Mouse (Mus musculus): ENCODE data around the gene 2300002M23Rik. TPM values are rescaled to one million over a fixed set of nuclear protein-coding genes. Genes with fewer than 3 reads are reported as not detected.

2300002M23Rik gene
- not detected in 2 replicates for polyA plus RNA-seq (2016; fragmentation: Nextera tagmentation; extraction: Ambion mirVana)

DNA sequence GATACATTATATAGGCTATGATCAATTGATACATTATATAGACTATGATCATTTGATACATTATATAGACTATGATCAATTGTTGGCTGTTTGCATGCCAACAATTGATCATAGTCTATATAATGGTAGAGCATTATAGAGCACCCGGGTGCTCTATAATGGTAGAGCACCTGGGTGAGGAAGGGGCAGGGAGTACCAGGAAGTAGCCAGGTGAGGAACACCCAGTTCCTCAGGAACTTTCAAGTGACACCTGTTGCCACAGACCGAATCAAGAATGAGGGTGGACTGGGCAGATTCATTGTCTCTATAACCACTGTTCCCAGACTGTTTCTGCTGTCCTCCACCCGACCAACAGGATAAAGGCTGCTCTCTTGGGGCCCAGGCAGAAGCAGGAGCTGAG, at the start of gene 2300002M23Rik:
TSS of gene 2300002M23Rik (plus strand) at position 301 of the 400 bp plus-strand sequence.
- Histone ChIP-seq H3K4me1 (peaks cover 19% of the 10 kb centered on the region), H3K4me3 (0 out of 2 replicates have a peak within 1 kb of the TSS, but pooled peaks have one; percentile 6), H3K36me3 (no peaks in the 10 kb centered on the region), H3K27ac (no peak within 1 kb of the TSS), H3K9me3 (no peaks in the 10 kb centered on the region), H3K27me3 (ENCODE audit: insufficient read depth, poor library complexity, severe bottlenecking) (peaks cover 45% of the 10 kb centered on the region)
- DNase-seq (ENCODE audit: low spot score): no peak
- 47% methylated on average over 3 of the region's 3 CpGs for WGBS

DNA sequence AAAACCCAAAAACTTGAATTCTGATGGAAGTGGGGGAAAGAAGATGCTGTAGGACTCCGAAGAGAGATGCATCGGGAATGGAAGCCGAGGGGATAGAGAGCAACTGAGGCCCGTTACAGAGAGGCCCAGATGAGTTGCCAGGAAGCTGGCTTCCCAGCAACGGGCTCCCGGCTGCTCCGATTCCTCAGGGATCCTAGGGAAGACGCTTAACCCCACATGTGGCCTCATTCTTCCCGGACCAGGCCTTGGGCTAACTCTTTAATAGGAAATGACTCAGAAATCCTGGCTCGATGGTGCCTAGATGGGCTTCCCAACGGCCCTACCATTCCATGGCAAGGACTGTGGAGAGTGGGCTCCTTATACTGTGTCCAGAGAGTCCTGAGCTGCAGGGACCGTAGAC, 49.7 kb upstream of the 2300002M23Rik start:
- Histone ChIP-seq H3K36me3 (peaks cover 27% of the 10 kb centered on the region), H3K4me1 (peaks cover 39% of the 10 kb centered on the region), H3K4me3 (peak overlapping the region; percentile 73), H3K9me3 (no peaks in the 10 kb centered on the region), H3K27me3 (ENCODE audit: insufficient read depth, poor library complexity, severe bottlenecking) (no peaks in the 10 kb centered on the region), H3K27ac (peak overlapping the region; percentile 81)
- 8% methylated on average over 12 of the region's 12 CpGs for WGBS
- no peak for DNase-seq (ENCODE audit: low spot score)

- DNase-seq (ENCODE audit: low spot score): no peak
- Histone ChIP-seq H3K4me1 (0 out of 2 replicates have a peak, but pooled peaks cover 4% of the 10 kb centered on the region), H3K36me3 (peaks cover 71% of the 10 kb centered on the region), H3K27me3 (ENCODE audit: insufficient read depth, poor library complexity, severe bottlenecking) (no peaks in the 10 kb centered on the region), H3K9me3 (no peaks in the 10 kb centered on the region), H3K27ac (no peak overlapping the region), H3K4me3 (no peak overlapping the region)
- WGBS: 85% methylated on average over 9 of the region's 9 CpGs
Measured at GRCm38 (mm10) chr17:35524354-35524753, 42.9 kb upstream of the 2300002M23Rik start.

- H3K27me3 ChIP-seq (ENCODE audit: insufficient read depth, poor library complexity, severe bottlenecking): no peaks in the 10 kb centered on the region; the same call in 1 of the 2 replicates
- no peaks in the 10 kb centered on the region for H3K9me3 ChIP-seq
- 71% methylated on average over 8 of the region's 8 CpGs for WGBS
- no peak for DNase-seq (ENCODE audit: low spot score)
- H3K4me3 ChIP-seq: no peak overlapping the region
- no peak overlapping the region for H3K27ac ChIP-seq
- H3K36me3 ChIP-seq: peaks cover 80% of the 10 kb centered on the region
- H3K4me1 ChIP-seq: no peaks in the 10 kb centered on the region; the same call in 1 of the 2 replicates
Measured at GRCm38 (mm10) chr17:35526644-35527043, 40.6 kb upstream of the 2300002M23Rik start.

- H3K4me3 ChIP-seq: no peak overlapping the region
- DNase-seq (ENCODE audit: low spot score): no peak
- H3K4me1 ChIP-seq: peaks cover 12% of the 10 kb centered on the region
- H3K27me3 ChIP-seq (ENCODE audit: insufficient read depth, poor library complexity, severe bottlenecking): peaks cover 15% of the 10 kb centered on the region
- 7% methylated on average over 3 of the region's 3 CpGs for WGBS
- no peaks in the 10 kb centered on the region for H3K9me3 ChIP-seq
- no peak overlapping the region for H3K27ac ChIP-seq
- peaks cover 35% of the 10 kb centered on the region for H3K36me3 ChIP-seq
Measured at GRCm38 (mm10) chr17:35532360-35532759, 34.9 kb upstream of the 2300002M23Rik start.

GRCm38 (mm10) chr17:35532901-35533300, 34.3 kb upstream of the 2300002M23Rik start, which contains the start of gene Psors1c2:
Gene Psors1c2 (plus strand): TSS chr17:35533201.
- DNase-seq (ENCODE audit: low spot score): no peak
- Histone ChIP-seq H3K4me3 (no peak within 1 kb of the TSS), H3K4me1 (peaks cover 12% of the 10 kb centered on the region), H3K36me3 (peaks cover 30% of the 10 kb centered on the region), H3K27ac (no peak within 1 kb of the TSS), H3K9me3 (no peaks in the 10 kb centered on the region), H3K27me3 (ENCODE audit: insufficient read depth, poor library complexity, severe bottlenecking) (peaks cover 15% of the 10 kb centered on the region)
- 24% methylated on average over 7 of the region's 7 CpGs for WGBS

- H3K9me3 ChIP-seq: no peaks in the 10 kb centered on the region
- no peak for DNase-seq (ENCODE audit: low spot score)
Measured at GRCm38 (mm10) chr17:35534343-35534742, 32.9 kb upstream of the 2300002M23Rik start.

GRCm38 (mm10) chr17:35537421-35537820, 29.8 kb upstream of the 2300002M23Rik start:
- no peak for DNase-seq (ENCODE audit: low spot score)
- H3K4me3 ChIP-seq: no peak overlapping the region
- H3K36me3 ChIP-seq: no peaks in the 10 kb centered on the region
- H3K27me3 ChIP-seq (ENCODE audit: insufficient read depth, poor library complexity, severe bottlenecking): peaks cover 22% of the 10 kb centered on the region; the same call in 1 of the 2 replicates
- peaks cover 8% of the 10 kb centered on the region for H3K4me1 ChIP-seq
- H3K27ac ChIP-seq: no peak overlapping the region
- 81% methylated on average over 4 of the region's 4 CpGs for WGBS
- H3K9me3 ChIP-seq: no peaks in the 10 kb centered on the region

More at GRCm38 (mm10) chr17:35534343-35534742, 32.9 kb upstream of the 2300002M23Rik start:
- H3K27ac ChIP-seq: no peak overlapping the region
- WGBS: 9% methylated on average over 6 of the region's 6 CpGs
- H3K4me3 ChIP-seq: no peak overlapping the region
- peaks cover 17% of the 10 kb centered on the region for H3K27me3 ChIP-seq (ENCODE audit: insufficient read depth, poor library complexity, severe bottlenecking)
- H3K4me1 ChIP-seq: peaks cover 12% of the 10 kb centered on the region
- peaks cover 17% of the 10 kb centered on the region for H3K36me3 ChIP-seq

DNA sequence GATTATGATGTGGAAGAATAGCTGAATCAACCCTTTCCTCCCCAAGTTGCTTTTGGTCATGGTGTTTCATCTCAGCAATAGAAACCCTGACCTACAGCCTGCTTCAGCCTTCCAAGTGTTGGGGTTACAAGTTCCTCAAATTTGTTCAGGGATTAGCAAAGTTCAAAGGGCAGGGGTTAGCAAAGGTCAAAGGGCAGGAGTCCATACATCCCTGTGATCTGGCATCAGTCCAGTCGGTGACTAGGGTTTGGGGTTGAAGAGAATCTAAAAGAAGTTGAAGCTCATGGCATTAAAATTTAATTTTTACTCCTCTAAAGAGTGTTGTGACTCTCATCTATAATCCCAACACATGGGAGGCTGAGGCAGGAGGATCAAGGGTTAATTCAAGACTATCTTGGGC, 28.8 kb upstream of the 2300002M23Rik start:
- H3K4me3 ChIP-seq: no peak overlapping the region
- no peaks in the 10 kb centered on the region for H3K9me3 ChIP-seq
- H3K4me1 ChIP-seq: 0 out of 2 replicates have a peak, but pooled peaks cover 4% of the 10 kb centered on the region
- 78% methylated on average over 1 of the region's 1 CpGs for WGBS
- DNase-seq (ENCODE audit: low spot score): no peak
- H3K27me3 ChIP-seq (ENCODE audit: insufficient read depth, poor library complexity, severe bottlenecking): peaks cover 14% of the 10 kb centered on the region; the same call in 1 of the 2 replicates
- H3K27ac ChIP-seq: no peak overlapping the region
- no peaks in the 10 kb centered on the region for H3K36me3 ChIP-seq

DNA sequence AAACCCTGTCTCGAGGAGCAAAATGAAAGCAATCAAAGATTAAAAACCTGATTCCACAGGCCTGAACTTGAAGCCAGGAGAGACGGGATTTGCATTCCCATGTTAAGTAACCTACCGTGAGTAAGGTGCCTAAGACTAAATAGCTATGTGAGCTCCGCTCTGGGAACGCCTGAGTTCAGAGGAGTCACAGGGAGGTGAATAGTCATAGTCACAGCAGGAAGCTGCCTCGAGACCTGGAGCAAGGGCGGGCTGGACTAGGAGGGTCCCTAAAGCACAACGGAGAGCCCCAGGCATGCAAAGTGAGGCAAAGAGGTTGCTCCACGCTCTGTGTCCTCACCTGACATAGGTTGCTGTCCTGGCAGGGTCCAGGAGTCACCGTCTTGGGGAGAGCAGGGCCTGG, 27.7 kb upstream of the 2300002M23Rik start:
- H3K9me3 ChIP-seq: no peaks in the 10 kb centered on the region
- WGBS: 49% methylated on average over 10 of the region's 10 CpGs
- 0 out of 2 replicates have a peak, but pooled peaks cover 7% of the 10 kb centered on the region for H3K4me1 ChIP-seq
- no peaks in the 10 kb centered on the region for H3K36me3 ChIP-seq
- DNase-seq (ENCODE audit: low spot score): no peak
- H3K27me3 ChIP-seq (ENCODE audit: insufficient read depth, poor library complexity, severe bottlenecking): 0 out of 2 replicates have a peak, but pooled peaks cover 7% of the 10 kb centered on the region
- H3K4me3 ChIP-seq: no peak overlapping the region
- no peak overlapping the region for H3K27ac ChIP-seq

DNA sequence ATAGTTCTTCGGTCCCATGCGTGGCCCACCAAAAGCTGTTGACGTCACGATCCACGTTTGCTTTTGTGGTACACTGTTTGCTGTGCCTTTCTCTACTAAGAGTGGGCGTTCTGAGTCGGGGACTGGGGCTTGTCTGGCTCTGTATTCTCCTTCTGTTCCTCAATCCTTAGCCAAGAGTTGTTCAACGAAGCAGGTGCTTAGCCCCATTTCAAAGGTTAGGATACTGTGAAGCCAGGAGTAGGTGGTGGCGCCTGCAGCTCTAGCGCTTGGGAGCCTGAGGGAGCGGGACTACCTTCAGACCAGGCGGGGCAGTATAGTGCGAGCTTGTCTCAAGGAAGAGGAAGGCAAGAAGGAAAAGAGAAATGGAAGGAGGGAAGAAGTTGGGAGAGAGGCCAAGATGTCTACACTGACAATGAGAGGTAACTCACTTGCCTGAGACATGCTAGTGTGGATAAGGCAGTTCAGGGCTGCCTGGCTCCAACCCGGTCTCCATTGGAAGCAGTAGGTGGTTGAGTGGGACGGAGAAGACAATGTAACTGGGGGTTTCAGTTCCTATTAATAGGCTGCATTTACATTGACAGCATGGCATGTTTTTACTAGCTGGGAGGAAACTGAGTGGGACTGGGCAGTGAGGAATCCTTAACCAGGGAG, 24.4 kb upstream of the 2300002M23Rik start:
- Histone ChIP-seq H3K9me3 (no peaks in the 10 kb centered on the region), H3K27ac (no peak overlapping the region), H3K4me3 (no peak overlapping the region), H3K36me3 (no peaks in the 10 kb centered on the region), H3K4me1 (peaks cover 14% of the 10 kb centered on the region; the same call in 1 of the 2 replicates), H3K27me3 (ENCODE audit: insufficient read depth, poor library complexity, severe bottlenecking) (0 out of 2 replicates have a peak, but pooled peaks cover 7% of the 10 kb centered on the region)
- no peak for DNase-seq (ENCODE audit: low spot score)
- 75% methylated on average over 15 of the region's 15 CpGs for WGBS

- no peak overlapping the region for H3K27ac ChIP-seq
- WGBS: 51% methylated on average over 14 of the region's 14 CpGs
Measured at GRCm38 (mm10) chr17:35543412-35543861, 23.8 kb upstream of the 2300002M23Rik start.

GRCm38 (mm10) chr17:35544001-35544400, 23.2 kb upstream of the 2300002M23Rik start:
- DNase-seq (ENCODE audit: low spot score): no peak
- WGBS: 73% methylated on average over 6 of the region's 6 CpGs
- H3K36me3 ChIP-seq: no peaks in the 10 kb centered on the region
- H3K27ac ChIP-seq: no peak overlapping the region
- H3K4me1 ChIP-seq: peaks cover 23% of the 10 kb centered on the region
- no peaks in the 10 kb centered on the region for H3K9me3 ChIP-seq
- H3K27me3 ChIP-seq (ENCODE audit: insufficient read depth, poor library complexity, severe bottlenecking): 0 out of 2 replicates have a peak, but pooled peaks cover 7% of the 10 kb centered on the region
- no peak overlapping the region for H3K4me3 ChIP-seq

More at GRCm38 (mm10) chr17:35543412-35543861, 23.8 kb upstream of the 2300002M23Rik start:
- DNase-seq (ENCODE audit: low spot score): no peak
- H3K9me3 ChIP-seq: no peaks in the 10 kb centered on the region
- no peak overlapping the region for H3K4me3 ChIP-seq
- peaks cover 17% of the 10 kb centered on the region for H3K4me1 ChIP-seq
- H3K36me3 ChIP-seq: no peaks in the 10 kb centered on the region
- H3K27me3 ChIP-seq (ENCODE audit: insufficient read depth, poor library complexity, severe bottlenecking): 0 out of 2 replicates have a peak, but pooled peaks cover 7% of the 10 kb centered on the region

Measured in heart, embryonic 10.5 days (tissue).